Mouse (Mus musculus): ENCODE measurements around the gene Selenom. TPM values are rescaled to one million over a fixed set of nuclear protein-coding genes. Genes with fewer than 3 reads are reported as not detected.

The Selenom gene
- total RNA-seq, 2 experiments from 2014 or later = 40.6 to 44.9 TPM

GRCm38 (mm10) chr11:3526979-3527738, 12.7 kb downstream of the Selenom start:
- DNase-seq (ENCODE audit: low spot score) = no peak
- intact Hi-C loops (cut with DNase I) = no loop called here

- intact Hi-C loops (cut with DNase I) = no loop called here
- no peak for DNase-seq (ENCODE audit: low spot score)
These were observed 13.3 kb downstream of the Selenom start for GRCm38 (mm10) chr11:3527766-3528165.

GRCm38 (mm10) chr11:3528208-3528607, 13.7 kb downstream of the Selenom start:
- no peak for DNase-seq (ENCODE audit: low spot score)
- intact Hi-C loops (cut with DNase I) = no loop called here

GRCm38 (mm10) chr11:3529476-3530252, 15.2 kb downstream of the Selenom start:
- no peak for DNase-seq (ENCODE audit: low spot score)
- intact Hi-C loops (cut with DNase I) = loop anchor here (10.0 kb wide), 2 partner anchors 105 to 355 kb away; no protein-coding TSS in a partner anchor

GRCm38 (mm10) chr11:3530731-3531130, 16.2 kb downstream of the Selenom start:
- no peak for DNase-seq (ENCODE audit: low spot score)
- intact Hi-C loops (cut with DNase I) = loop anchor here (10.0 kb wide), 2 partner anchors 104 to 354 kb away; no protein-coding TSS in a partner anchor

GRCm38 (mm10) chr11:3531634-3532033, 17.1 kb downstream of the Selenom start:
- intact Hi-C loops (cut with DNase I) = loop anchor here (10.0 kb wide), 2 partner anchors 103 to 353 kb away; no protein-coding TSS in a partner anchor
- no peak for DNase-seq (ENCODE audit: low spot score)

- intact Hi-C loops (cut with DNase I) = loop anchor here (10.0 kb wide), 2 partner anchors 102 to 352 kb away; no protein-coding TSS in a partner anchor
- DNase-seq (ENCODE audit: low spot score) = no peak
These were observed 17.8 kb downstream of the Selenom start for GRCm38 (mm10) chr11:3532101-3532931.

GRCm38 (mm10) chr11:3533406-3533932, 19.0 kb downstream of the Selenom start:
- intact Hi-C loops (cut with DNase I) = loop anchor here (10.0 kb wide), 2 partner anchors 101 to 351 kb away; no protein-coding TSS in a partner anchor

GRCm38 (mm10) chr11:3534956-3535355, 20.5 kb downstream of the Selenom start:
- intact Hi-C loops (cut with DNase I) = loop anchor here (1.0 to 10.0 kb wide), 5 partner anchors 38 to 350 kb away; no protein-coding TSS in a partner anchor
- no peak for DNase-seq (ENCODE audit: low spot score)

More at GRCm38 (mm10) chr11:3533406-3533932, 19.0 kb downstream of the Selenom start:
- DNase-seq (ENCODE audit: low spot score) = no peak

GRCm38 (mm10) chr11:3535406-3535986, 21.0 kb downstream of the Selenom start:
- peak; percentile 94 for DNase-seq (ENCODE audit: low spot score)
- intact Hi-C loops (cut with DNase I) = loop anchor here (1.0 to 10.0 kb wide), 5 partner anchors 38 to 349 kb away; no protein-coding TSS in a partner anchor

GRCm38 (mm10) chr11:3536082-3536481, 21.6 kb downstream of the Selenom start:
- intact Hi-C loops (cut with DNase I) = loop anchor here (5.0 to 10.0 kb wide), 3 partner anchors 99 to 349 kb away; no protein-coding TSS in a partner anchor
- no peak for DNase-seq (ENCODE audit: low spot score)

- DNase-seq (ENCODE audit: low spot score) = no peak
- intact Hi-C loops (cut with DNase I) = loop anchor here (5.0 to 10.0 kb wide), 3 partner anchors 98 to 348 kb away; no protein-coding TSS in a partner anchor
These were observed 22.4 kb downstream of the Selenom start for GRCm38 (mm10) chr11:3536745-3537333.

GRCm38 (mm10) chr11:3537711-3538110, 23.2 kb downstream of the Selenom start:
- intact Hi-C loops (cut with DNase I) = loop anchor here (5.0 to 10.0 kb wide), 3 partner anchors 97 to 347 kb away; no protein-coding TSS in a partner anchor
- DNase-seq (ENCODE audit: low spot score) = no peak

- intact Hi-C loops (cut with DNase I) = loop anchor here (5.0 to 10.0 kb wide), 3 partner anchors 96 to 346 kb away; no protein-coding TSS in a partner anchor
- no peak for DNase-seq (ENCODE audit: low spot score)
These were observed 23.9 kb downstream of the Selenom start for GRCm38 (mm10) chr11:3538341-3538740.

GRCm38 (mm10) chr11:3539111-3539825, 24.8 kb downstream of the Selenom start:
- peak; percentile 92 for DNase-seq (ENCODE audit: low spot score)
- intact Hi-C loops (cut with DNase I) = loop anchor here (5.0 to 10.0 kb wide), 3 partner anchors 96 to 346 kb away; no protein-coding TSS in a partner anchor

GRCm38 (mm10) chr11:3539826-3540196, 25.3 kb downstream of the Selenom start:
- intact Hi-C loops (cut with DNase I) = loop anchor here (5.0 to 10.0 kb wide), 3 partner anchors 95 to 345 kb away; no protein-coding TSS in a partner anchor
- no peak for DNase-seq (ENCODE audit: low spot score)

- DNase-seq (ENCODE audit: low spot score) = no peak
- intact Hi-C loops (cut with DNase I) = no loop called here
These were observed 26.1 kb downstream of the Selenom start, which contains the start of gene Smtn for GRCm38 (mm10) chr11:3540451-3541085. TSS of gene Smtn (minus strand) at chr11:3540612.
